Mouse (Mus musculus): ENCODE data around the gene Pdha1. TPM values are rescaled to one million over a fixed set of nuclear protein-coding genes. Genes with fewer than 3 reads are reported as not detected.
A peak's percentile ranks its signal among the peaks of the same experiment; 100 is the strongest.

Pdha1 gene
- polyA plus RNA-seq, 1 experiment from 2014 or later, result 74.0 TPM

- Histone ChIP-seq H3K27ac (no peak overlapping the region), H3K27me3 (replicated peaks) (peaks cover 8% of the 10 kb centered on the region; the same call in 1 of the 2 replicates), H3K9me3 (replicated peaks) (no peaks in the 10 kb centered on the region), H3K9ac (peak overlapping the region; percentile 57; the same call in 1 of the 2 replicates), H3K4me2 (peak overlapping the region; percentile 69), H3K4me1 (peaks cover 26% of the 10 kb centered on the region; the same call in 1 of the 2 replicates), H3K36me3 (peaks cover 19% of the 10 kb centered on the region), H3K4me3 (peak overlapping the region; percentile 71)
- ATAC-seq, result no peak
- 20% methylated on average over 6 of the region's 6 CpGs for WGBS (ENCODE audit: insufficient replicate concordance)
Observed at GRCm38 (mm10) chrX:160135719-160136118, 2.5 kb downstream of the Pdha1 start.

GRCm38 (mm10) chrX:160134136-160134843 is 3.9 kb downstream of the Pdha1 start:
- Histone ChIP-seq H3K27me3 (replicated peaks) (peaks cover 8% of the 10 kb centered on the region; the same call in 1 of the 2 replicates), H3K4me2 (no peak overlapping the region), H3K4me1 (peaks cover 26% of the 10 kb centered on the region; the same call in 1 of the 2 replicates), H3K27ac (no peak overlapping the region), H3K4me3 (no peak overlapping the region), H3K36me3 (peaks cover 32% of the 10 kb centered on the region), H3K9ac (no peak overlapping the region), H3K9me3 (replicated peaks) (no peaks in the 10 kb centered on the region)
- no peak for ATAC-seq
- WGBS (ENCODE audit: insufficient replicate concordance), result 76% methylated on average over 11 of the region's 11 CpGs

- H3K4me2 ChIP-seq, result no peak overlapping the region
- no peaks in the 10 kb centered on the region for H3K9me3 ChIP-seq (replicated peaks)
- no peak overlapping the region for H3K9ac ChIP-seq
- peaks cover 26% of the 10 kb centered on the region for H3K36me3 ChIP-seq
- no peak overlapping the region for H3K27ac ChIP-seq
- ATAC-seq, result peak; percentile 37; the same call in 1 of the 2 replicates
- no peak overlapping the region for H3K4me3 ChIP-seq
- H3K4me1 ChIP-seq, result no peaks in the 10 kb centered on the region
- H3K27me3 ChIP-seq (replicated peaks), result no peaks in the 10 kb centered on the region
- WGBS (ENCODE audit: insufficient replicate concordance), result 57% methylated on average over 3 of the region's 3 CpGs
Observed at GRCm38 (mm10) chrX:160116658-160117057, 21.6 kb downstream of the Pdha1 start.

- 0 out of 2 replicates have a peak, but pooled peaks have one; percentile 4 for ATAC-seq
Observed at GRCm38 (mm10) chrX:160116074-160116473, 22.1 kb downstream of the Pdha1 start.

GRCm38 (mm10) chrX:160113777-160114176 is 24.4 kb downstream of the Pdha1 start:
- no peak overlapping the region for H3K4me3 ChIP-seq
- H3K4me2 ChIP-seq, result no peak overlapping the region
- H3K4me1 ChIP-seq, result no peaks in the 10 kb centered on the region
- no peak overlapping the region for H3K9ac ChIP-seq
- no peaks in the 10 kb centered on the region for H3K9me3 ChIP-seq (replicated peaks)
- 54% methylated on average over 1 of the region's 1 CpGs for WGBS (ENCODE audit: insufficient replicate concordance)
- H3K36me3 ChIP-seq, result 0 out of 2 replicates have a peak, but pooled peaks cover under 1% of the 10 kb centered on the region
- ATAC-seq, result no peak
- no peaks in the 10 kb centered on the region for H3K27me3 ChIP-seq (replicated peaks)
- no peak overlapping the region for H3K27ac ChIP-seq

More at GRCm38 (mm10) chrX:160116074-160116473, 22.1 kb downstream of the Pdha1 start:
- H3K4me3 ChIP-seq, result no peak overlapping the region
- H3K9me3 ChIP-seq (replicated peaks), result no peaks in the 10 kb centered on the region
- no peak overlapping the region for H3K4me2 ChIP-seq
- peaks cover 21% of the 10 kb centered on the region for H3K36me3 ChIP-seq
- H3K4me1 ChIP-seq, result no peaks in the 10 kb centered on the region
- no peak overlapping the region for H3K27ac ChIP-seq
- no peaks in the 10 kb centered on the region for H3K27me3 ChIP-seq (replicated peaks)
- H3K9ac ChIP-seq, result no peak overlapping the region

- H3K36me3 ChIP-seq, result no peaks in the 10 kb centered on the region
- H3K9me3 ChIP-seq (replicated peaks), result no peaks in the 10 kb centered on the region
- no peak overlapping the region for H3K9ac ChIP-seq
- H3K4me3 ChIP-seq, result no peak overlapping the region
- no peak overlapping the region for H3K27ac ChIP-seq
- no peak overlapping the region for H3K4me2 ChIP-seq
- H3K27me3 ChIP-seq (replicated peaks), result no peaks in the 10 kb centered on the region
- WGBS (ENCODE audit: insufficient replicate concordance), result 44% methylated on average over 4 of the region's 4 CpGs
- ATAC-seq, result no peak
- H3K4me1 ChIP-seq, result no peaks in the 10 kb centered on the region
Observed at GRCm38 (mm10) chrX:160107817-160108216, 30.4 kb downstream of the Pdha1 start.

GRCm38 (mm10) chrX:160091973-160092372 is 46.2 kb downstream of the Pdha1 start:
- H3K4me2 ChIP-seq, result no peak overlapping the region
- 55% methylated on average over 1 of the region's 1 CpGs for WGBS (ENCODE audit: insufficient replicate concordance)
- no peaks in the 10 kb centered on the region for H3K36me3 ChIP-seq
- H3K4me3 ChIP-seq, result no peak overlapping the region
- H3K27ac ChIP-seq, result no peak overlapping the region
- H3K27me3 ChIP-seq (replicated peaks), result no peaks in the 10 kb centered on the region
- ATAC-seq, result no peak
- no peaks in the 10 kb centered on the region for H3K9me3 ChIP-seq (replicated peaks)
- no peak overlapping the region for H3K9ac ChIP-seq
- H3K4me1 ChIP-seq, result no peaks in the 10 kb centered on the region

Other genes starting within 250 kb of the Pdha1 start
- gene Map3k15, start 150.0 kb downstream of the Pdha1 start, polyA plus RNA-seq (2016; fragmentation: Nextera tagmentation; extraction: Ambion mirVana), result 0.26 and 0.28 TPM in 2 replicates